Mouse (Mus musculus) adrenal gland, postnatal 25 days (tissue): ENCODE data around the gene Adamts1. TPM values are rescaled to one million over a fixed set of nuclear protein-coding genes. Genes with fewer than 3 reads are reported as not detected.

Source experiments
- DNase-seq: peaks from one replicate; pipeline ENCODE4 v3.0.0; 2021; ENCODE audit warnings: mixed read lengths
- total RNA-seq: library from RNA; stranded (reverse); gene quantifications from 2 replicates; pipeline ENCODE4 v1.2.3, GENCODE M21; 2021

Adamts1 gene
- total RNA-seq, 1 experiment from 2014 or later, result 13.8 TPM

GRCm38 (mm10) chr16:85765697-85766096, 37.2 kb downstream of the Adamts1 start:
- DNase-seq, result no peak

- no peak for DNase-seq
Measured at GRCm38 (mm10) chr16:85765167-85765566, 37.7 kb downstream of the Adamts1 start.

GRCm38 (mm10) chr16:85762052-85762665, 40.8 kb downstream of the Adamts1 start:
- DNase-seq, result no peak

GRCm38 (mm10) chr16:85760961-85761580, 41.8 kb downstream of the Adamts1 start:
- no peak for DNase-seq

DNA sequence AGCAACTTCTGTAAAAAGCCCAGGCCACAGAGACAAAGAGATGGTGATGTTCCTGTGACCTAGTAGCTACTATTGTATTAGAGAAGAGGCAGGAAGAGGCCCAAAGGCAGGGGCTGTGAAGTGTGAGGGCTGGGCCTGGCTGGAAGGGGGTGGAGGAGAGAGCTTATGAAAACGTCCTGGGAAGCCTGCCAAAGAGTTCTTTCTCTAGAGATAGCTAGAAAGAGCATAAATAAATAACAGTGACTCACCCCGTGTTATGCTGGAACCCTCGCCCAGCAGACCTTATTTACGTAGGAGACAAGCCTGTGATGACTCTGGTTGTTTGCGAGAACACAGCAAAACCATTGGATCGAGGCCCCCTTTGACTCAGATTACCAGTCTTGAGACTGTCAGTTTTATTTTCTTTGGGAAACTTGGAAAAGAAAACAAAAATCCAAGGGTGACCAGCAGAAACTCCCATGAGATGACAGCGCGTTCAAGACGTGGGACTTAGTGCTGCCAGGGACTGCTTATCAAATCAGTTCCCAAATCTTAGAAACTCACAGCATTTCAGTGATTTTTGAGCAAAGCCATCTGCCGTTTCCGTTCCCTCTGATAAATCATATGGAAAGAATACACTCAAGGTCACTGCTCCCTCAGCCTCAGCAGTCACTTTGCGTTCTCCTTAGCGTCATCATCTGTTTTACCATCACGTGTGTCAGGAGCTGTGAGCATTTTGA, 46.7 kb downstream of the Adamts1 start:
- peak; percentile 59 for DNase-seq

DNA sequence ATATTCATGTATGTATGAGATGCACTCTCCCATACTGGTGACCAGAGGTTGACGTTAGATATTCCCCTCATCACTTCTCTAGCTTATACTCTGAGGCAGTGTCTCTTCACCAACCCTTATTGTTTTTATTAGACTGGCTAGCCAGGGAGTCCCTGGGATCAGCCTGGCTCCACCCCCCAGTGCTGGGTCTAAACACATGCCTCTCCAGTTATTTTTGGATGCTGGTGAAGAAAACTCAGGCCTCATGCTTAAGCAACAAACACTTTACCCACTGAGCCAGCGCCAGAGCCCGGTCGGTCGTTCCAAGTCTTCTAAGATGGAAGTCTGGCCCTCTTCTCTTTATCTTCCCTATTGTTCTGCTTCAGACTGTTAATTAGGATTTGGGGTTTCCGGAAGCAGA, 53.6 kb downstream of the Adamts1 start:
- no peak for DNase-seq

DNA sequence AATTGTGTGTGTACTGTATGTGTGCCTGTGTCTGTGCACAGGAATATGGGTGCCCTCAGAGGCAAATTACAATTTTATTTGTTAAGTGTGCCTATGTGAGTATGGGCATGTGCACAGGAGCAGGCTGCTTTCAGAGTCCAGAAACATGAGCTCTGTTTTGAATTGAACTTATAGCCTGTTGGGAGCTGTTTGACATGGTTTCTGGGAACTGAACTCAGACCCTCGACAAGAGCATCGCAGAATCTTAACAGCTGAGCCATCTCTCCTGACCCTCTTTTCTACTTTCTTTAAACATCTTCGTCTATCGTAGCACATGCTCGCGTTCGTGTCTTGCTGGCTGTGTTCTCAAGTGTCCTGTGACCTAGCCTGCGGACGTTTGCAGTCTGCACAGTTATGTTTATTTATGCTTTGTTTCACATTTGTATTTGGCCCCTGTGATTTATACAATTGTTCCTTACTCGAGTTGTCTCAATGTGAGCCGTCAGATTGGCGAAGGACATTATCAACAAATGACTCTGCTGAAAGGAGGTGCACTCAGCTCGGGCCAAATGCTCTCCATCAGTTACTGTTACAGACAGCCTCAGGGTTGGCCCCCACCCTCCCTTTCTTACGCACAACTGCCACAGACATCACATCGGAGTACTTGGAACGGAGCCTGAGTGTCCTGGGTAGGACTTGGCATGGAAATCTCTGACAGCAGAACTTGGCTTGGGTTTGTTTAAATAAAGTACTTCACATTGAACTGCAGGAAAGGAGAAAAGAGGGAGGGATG, 55.1 kb downstream of the Adamts1 start:
- peak; percentile 57 for DNase-seq

- DNase-seq, result no peak
Measured at GRCm38 (mm10) chr16:85746386-85746785, 56.5 kb downstream of the Adamts1 start.

Other genes starting within 250 kb of the Adamts1 start
- gene Cyyr1, start 249.7 kb downstream of the Adamts1 start, total RNA-seq, result 19.6 and 20.2 TPM in 2 replicates
- gene Adamts5, start 98.7 kb upstream of the Adamts1 start, total RNA-seq, result 8.1 and 9.1 TPM in 2 replicates